Mouse (Mus musculus) limb, embryonic 13.5 days (tissue): Measurements from ENCODE around the gene Ivl. TPM values are rescaled to one million over a fixed set of nuclear protein-coding genes. Genes with fewer than 3 reads are reported as not detected.

Source experiments
- ATAC-seq: fragments of 200-750 bp; cut with Nextera tagmentation; 2 replicates; pipeline ENCODE4 v1.8.0; 2017; ENCODE audit warnings: low read depth, moderate number of reproducible peaks, moderate TSS enrichment; ENCODE audit not compliant: low FRiP score
- H3K27ac ChIP-seq: fragments of 300-500 bp; sonication (generic); 2 replicates; pipeline ENCODE4 v1.5.1; 2015; ENCODE audit warnings: inconsistent platforms, mild to moderate bottlenecking, moderate library complexity
- H3K27me3 ChIP-seq: fragments of 300-500 bp; sonication (generic); 2 replicates; pipeline ENCODE4 v1.6.1; 2015; ENCODE audit warnings: mild to moderate bottlenecking, inconsistent platforms
- H3K36me3 ChIP-seq: fragments of 300-500 bp; sonication (generic); 2 replicates; pipeline ENCODE4 v1.6.1; 2015; ENCODE audit warnings: inconsistent platforms, mild to moderate bottlenecking, moderate library complexity
- H3K4me1 ChIP-seq: fragments of 300-500 bp; sonication (generic); 2 replicates; pipeline ENCODE4 v1.6.1; 2015; ENCODE audit warnings: inconsistent platforms
- H3K4me2 ChIP-seq: fragments of 300-500 bp; sonication (generic); replicated peaks from 2 replicates; pipeline ENCODE4 v1.6.1; 2015; ENCODE audit warnings: inconsistent platforms, mild to moderate bottlenecking, moderate library complexity
- H3K4me3 ChIP-seq: fragments of 300-500 bp; sonication (generic); 2 replicates; pipeline ENCODE4 v1.5.1; 2015; ENCODE audit warnings: moderate library complexity, mild to moderate bottlenecking, inconsistent platforms
- H3K9ac ChIP-seq: fragments of 300-500 bp; sonication (generic); 2 replicates; pipeline ENCODE4 v1.6.1; 2015; ENCODE audit warnings: mild to moderate bottlenecking, inconsistent platforms
- H3K9me3 ChIP-seq: fragments of 300-500 bp; sonication (generic); 2 replicates; pipeline ENCODE4 v1.6.1; 2016; ENCODE audit warnings: inconsistent platforms
- WGBS: fragments of 180-500 bp; shearing (Covaris S2); methylation state at CpG from one replicate; pipeline ENCODE4 v1.1.7; 2015; 5-methylcytosine and 5-hydroxymethylcytosine counted together
- polyA plus RNA-seq: library from polyadenylated mRNA; unstranded; fragments of >200 nt; fragmentation: Nextera tagmentation; extraction: Ambion mirVana; gene quantifications from 2 replicates; pipeline ENCODE4 v1.2.1, GENCODE M21; 2015

Gene Ivl
- not detected in 2 replicates for polyA plus RNA-seq

GRCm38 (mm10) chr3:92573449-92574041, at the start of gene Ivl:
Gene Ivl (minus strand): TSS chr3:92573735.
- no peak within 1 kb of the TSS for H3K27ac ChIP-seq
- no peak within 1 kb of the TSS for H3K9ac ChIP-seq
- no peak within 1 kb of the TSS for H3K4me3 ChIP-seq
- no peaks in the 10 kb centered on the region for H3K36me3 ChIP-seq
- H3K4me2 ChIP-seq, result no peak within 1 kb of the TSS
- H3K9me3 ChIP-seq, result no peaks in the 10 kb centered on the region
- WGBS, result 62% methylated on average over 1 of the region's 1 CpGs
- no peak for ATAC-seq
- H3K27me3 ChIP-seq, result no peaks in the 10 kb centered on the region
- H3K4me1 ChIP-seq, result no peaks in the 10 kb centered on the region

- no peak within 1 kb of the TSS for H3K9ac ChIP-seq
- no peak within 1 kb of the TSS for H3K4me2 ChIP-seq
- no peak within 1 kb of the TSS for H3K27ac ChIP-seq
- H3K4me1 ChIP-seq, result no peaks in the 10 kb centered on the region
- no peaks in the 10 kb centered on the region for H3K27me3 ChIP-seq
- no peak for ATAC-seq
- no peaks in the 10 kb centered on the region for H3K9me3 ChIP-seq
- 73% methylated on average over 2 of the region's 2 CpGs for WGBS
- H3K36me3 ChIP-seq, result no peaks in the 10 kb centered on the region
- H3K4me3 ChIP-seq, result no peak within 1 kb of the TSS
Measured at GRCm38 (mm10) chr3:92621560-92621959, 48.0 kb upstream of the Ivl start, which contains the start of gene Lce6a. Gene Lce6a (minus strand): TSS chr3:92621660.

GRCm38 (mm10) chr3:92609804-92610203, 36.3 kb upstream of the Ivl start:
- Histone ChIP-seq H3K4me2 (no peak overlapping the region), H3K4me1 (no peaks in the 10 kb centered on the region), H3K9ac (no peak overlapping the region), H3K27me3 (no peaks in the 10 kb centered on the region), H3K36me3 (no peaks in the 10 kb centered on the region), H3K27ac (no peak overlapping the region), H3K9me3 (no peaks in the 10 kb centered on the region), H3K4me3 (no peak overlapping the region)
- ATAC-seq, result no peak
- WGBS, result 69% methylated on average over 1 of the region's 1 CpGs

GRCm38 (mm10) chr3:92607392-92607791, 33.9 kb upstream of the Ivl start, which contains the start of gene 2210017I01Rik:
Gene 2210017I01Rik (minus strand): TSS chr3:92607492.
- Histone ChIP-seq H3K4me3 (no peak within 1 kb of the TSS), H3K27ac (no peak within 1 kb of the TSS)

GRCm38 (mm10) chr3:92602169-92602568, 28.6 kb upstream of the Ivl start:
- H3K4me3 ChIP-seq, result no peak overlapping the region
- H3K4me2 ChIP-seq, result no peak overlapping the region
- H3K27me3 ChIP-seq, result no peaks in the 10 kb centered on the region
- no peak for ATAC-seq
- H3K9me3 ChIP-seq, result peaks cover 4% of the 10 kb centered on the region; the same call in 1 of the 2 replicates
- no peak overlapping the region for H3K27ac ChIP-seq
- H3K9ac ChIP-seq, result no peak overlapping the region
- no peaks in the 10 kb centered on the region for H3K36me3 ChIP-seq
- no peaks in the 10 kb centered on the region for H3K4me1 ChIP-seq
- 47% methylated on average over 1 of the region's 1 CpGs for WGBS

More at GRCm38 (mm10) chr3:92607392-92607791, 33.9 kb upstream of the Ivl start, which contains the start of gene 2210017I01Rik:
- no peaks in the 10 kb centered on the region for H3K4me1 ChIP-seq
- no peak within 1 kb of the TSS for H3K9ac ChIP-seq
- H3K4me2 ChIP-seq, result no peak within 1 kb of the TSS
- H3K27me3 ChIP-seq, result no peaks in the 10 kb centered on the region
- H3K36me3 ChIP-seq, result no peaks in the 10 kb centered on the region
- ATAC-seq, result no peak
- no peaks in the 10 kb centered on the region for H3K9me3 ChIP-seq

- Histone ChIP-seq H3K4me3 (no peak overlapping the region), H3K9me3 (peaks cover 4% of the 10 kb centered on the region; the same call in 1 of the 2 replicates), H3K27ac (no peak overlapping the region), H3K27me3 (no peaks in the 10 kb centered on the region), H3K9ac (no peak overlapping the region), H3K4me1 (no peaks in the 10 kb centered on the region), H3K4me2 (no peak overlapping the region), H3K36me3 (no peaks in the 10 kb centered on the region)
- no peak for ATAC-seq
- WGBS, result 54% methylated on average over 1 of the region's 1 CpGs
Measured at GRCm38 (mm10) chr3:92600456-92600855, 26.9 kb upstream of the Ivl start.

GRCm38 (mm10) chr3:92599973-92600372, 26.4 kb upstream of the Ivl start:
- ATAC-seq, result no peak
- no peak overlapping the region for H3K9ac ChIP-seq
- H3K4me2 ChIP-seq, result no peak overlapping the region
- H3K4me3 ChIP-seq, result no peak overlapping the region
- no peaks in the 10 kb centered on the region for H3K4me1 ChIP-seq
- no peak overlapping the region for H3K27ac ChIP-seq
- no peaks in the 10 kb centered on the region for H3K27me3 ChIP-seq
- peaks cover 4% of the 10 kb centered on the region; the same call in 1 of the 2 replicates for H3K9me3 ChIP-seq
- H3K36me3 ChIP-seq, result no peaks in the 10 kb centered on the region

GRCm38 (mm10) chr3:92598429-92598828, 24.9 kb upstream of the Ivl start:
- no peaks in the 10 kb centered on the region for H3K4me1 ChIP-seq
- peaks cover 4% of the 10 kb centered on the region; the same call in 1 of the 2 replicates for H3K9me3 ChIP-seq
- H3K9ac ChIP-seq, result no peak overlapping the region
- no peaks in the 10 kb centered on the region for H3K36me3 ChIP-seq
- no peak overlapping the region for H3K4me3 ChIP-seq
- no peak overlapping the region for H3K27ac ChIP-seq
- ATAC-seq, result no peak
- H3K27me3 ChIP-seq, result no peaks in the 10 kb centered on the region
- no peak overlapping the region for H3K4me2 ChIP-seq
- WGBS, result 88% methylated on average over 2 of the region's 2 CpGs

- no peak for ATAC-seq
- no peak within 1 kb of the TSS for H3K4me2 ChIP-seq
- no peaks in the 10 kb centered on the region for H3K9me3 ChIP-seq
- H3K4me3 ChIP-seq, result no peak within 1 kb of the TSS
- H3K36me3 ChIP-seq, result no peaks in the 10 kb centered on the region
- no peak within 1 kb of the TSS for H3K27ac ChIP-seq
- WGBS, result 65% methylated on average over 1 of the region's 1 CpGs
- no peak within 1 kb of the TSS for H3K9ac ChIP-seq
- H3K27me3 ChIP-seq, result no peaks in the 10 kb centered on the region
- H3K4me1 ChIP-seq, result no peaks in the 10 kb centered on the region
Measured at GRCm38 (mm10) chr3:92588858-92589257, 15.3 kb upstream of the Ivl start, which contains the start of gene Smcp. Gene Smcp (minus strand): TSS chr3:92588997.

- H3K9ac ChIP-seq, result no peak overlapping the region
- H3K4me2 ChIP-seq, result no peak overlapping the region
- H3K27me3 ChIP-seq, result no peaks in the 10 kb centered on the region
- no peaks in the 10 kb centered on the region for H3K4me1 ChIP-seq
- H3K27ac ChIP-seq, result no peak overlapping the region
- no peak for ATAC-seq
- H3K4me3 ChIP-seq, result no peak overlapping the region
- 78% methylated on average over 3 of the region's 3 CpGs for WGBS
- H3K36me3 ChIP-seq, result no peaks in the 10 kb centered on the region
- no peaks in the 10 kb centered on the region for H3K9me3 ChIP-seq
Measured at GRCm38 (mm10) chr3:92587190-92587589, 13.7 kb upstream of the Ivl start.

- no peak for ATAC-seq
- Histone ChIP-seq H3K27me3 (no peaks in the 10 kb centered on the region), H3K9ac (no peak overlapping the region), H3K9me3 (no peaks in the 10 kb centered on the region), H3K36me3 (no peaks in the 10 kb centered on the region), H3K4me2 (no peak overlapping the region), H3K4me3 (no peak overlapping the region), H3K4me1 (no peaks in the 10 kb centered on the region), H3K27ac (no peak overlapping the region)
- 60% methylated on average over 1 of the region's 1 CpGs for WGBS
Measured at GRCm38 (mm10) chr3:92585055-92585454, 11.5 kb upstream of the Ivl start.

- no peak overlapping the region for H3K4me2 ChIP-seq
- ATAC-seq, result no peak
- no peaks in the 10 kb centered on the region for H3K36me3 ChIP-seq
- no peaks in the 10 kb centered on the region for H3K27me3 ChIP-seq
- H3K4me3 ChIP-seq, result no peak overlapping the region
- no peak overlapping the region for H3K27ac ChIP-seq
- H3K4me1 ChIP-seq, result no peaks in the 10 kb centered on the region
- 68% methylated on average over 3 of the region's 3 CpGs for WGBS
- no peak overlapping the region for H3K9ac ChIP-seq
- H3K9me3 ChIP-seq, result no peaks in the 10 kb centered on the region
Measured at GRCm38 (mm10) chr3:92583164-92583826, 9.8 kb upstream of the Ivl start.
